Mouse (Mus musculus): ENCODE measurements around the gene Ankrd6. TPM values are rescaled to one million over a fixed set of nuclear protein-coding genes. Genes with fewer than 3 reads are reported as not detected.

The Ankrd6 gene
- total and polyA plus RNA-seq, 2 experiments from 2014 or later = 22.7 to 38.1 TPM

GRCm38 (mm10) chr4:32767471-32767870 lies 183.2 kb downstream of the Ankrd6 start:
- WGBS = 79% methylated on average over 7 of the region's 7 CpGs
- no peak for TF ChIP-seq CTCF (IDR thresholded peaks at IDR 0.05)
- ATAC-seq (ENCODE audit: low FRiP score) (no peak), DNase-seq (ENCODE audit: low spot score) (no peak)
- Histone ChIP-seq H3K27ac (ENCODE audit: low read depth, low read length) (no peak overlapping the region), H3K4me1 (ENCODE audit: insufficient read depth, low read length) (no peaks in the 10 kb centered on the region), H3K9me3 (ENCODE audit: low read length) (no peaks in the 10 kb centered on the region), H3K9ac (replicated peaks; ENCODE audit: low read length, poor library complexity, severe bottlenecking) (no peak overlapping the region), H3K27me3 (ENCODE audit: insufficient read depth, low read length) (no peaks in the 10 kb centered on the region), H3K4me3 (ENCODE audit: low read depth, low read length) (no peak overlapping the region), H3K36me3 (ENCODE audit: insufficient read depth, low read length) (peaks cover 39% of the 10 kb centered on the region), H3K4me2 (ENCODE audit: low read depth, low read length, poor library complexity, severe bottlenecking) (no peak overlapping the region)

- H3K4me2 ChIP-seq (ENCODE audit: low read depth, low read length, poor library complexity, severe bottlenecking) = no peak overlapping the region
- H3K9ac ChIP-seq (replicated peaks; ENCODE audit: low read length, poor library complexity, severe bottlenecking) = no peak overlapping the region
- H3K4me3 ChIP-seq (ENCODE audit: low read depth, low read length) = no peak overlapping the region
- ATAC-seq (ENCODE audit: low FRiP score) (no peak), DNase-seq (ENCODE audit: low spot score) (no peak)
- WGBS = 93% methylated on average over 2 of the region's 2 CpGs
- no peak overlapping the region for H3K27ac ChIP-seq (ENCODE audit: low read depth, low read length)
- TF ChIP-seq CTCF (IDR thresholded peaks at IDR 0.05) = no peak
- H3K9me3 ChIP-seq (ENCODE audit: low read length) = no peaks in the 10 kb centered on the region
- H3K36me3 ChIP-seq (ENCODE audit: insufficient read depth, low read length) = peaks cover 56% of the 10 kb centered on the region
- no peaks in the 10 kb centered on the region for H3K27me3 ChIP-seq (ENCODE audit: insufficient read depth, low read length)
- H3K4me1 ChIP-seq (ENCODE audit: insufficient read depth, low read length) = no peaks in the 10 kb centered on the region
These were observed 193.2 kb downstream of the Ankrd6 start for GRCm38 (mm10) chr4:32757430-32757829.

Other genes starting within 250 kb of the Ankrd6 start
- gene Lyrm2, start 150.6 kb downstream of the Ankrd6 start, total RNA-seq (2014; rRNA removed) = 27.3 and 82.4 TPM in 2 replicates
- gene Lyrm2, start 150.6 kb downstream of the Ankrd6 start, polyA plus RNA-seq (2015; fragmentation: Nextera tagmentation; extraction: Ambion mirVana) = 115 and 117 TPM in 2 replicates
- gene Rragd, start 32.2 kb upstream of the Ankrd6 start, total RNA-seq (2014; rRNA removed) = 52.7 and 54.9 TPM in 2 replicates
- 28.5 and 35.0 TPM in 2 replicates for gene Rragd, start 32.2 kb upstream of the Ankrd6 start, polyA plus RNA-seq (2015; fragmentation: Nextera tagmentation; extraction: Ambion mirVana)
- gene Ube2j1, start 80.6 kb upstream of the Ankrd6 start, total RNA-seq (2014; rRNA removed) = 119 and 126 TPM in 2 replicates
- gene Ube2j1, start 80.6 kb upstream of the Ankrd6 start, polyA plus RNA-seq (2015; fragmentation: Nextera tagmentation; extraction: Ambion mirVana) = 70.1 and 70.3 TPM in 2 replicates
- not detected in 2 replicates for gene Gabrr2, start 112.2 kb upstream of the Ankrd6 start, total RNA-seq (2014; rRNA removed)
- gene Gabrr2, start 112.2 kb upstream of the Ankrd6 start, polyA plus RNA-seq (2015; fragmentation: Nextera tagmentation; extraction: Ambion mirVana) = 0.15 and 0.48 TPM in 2 replicates
- 1.4 and 1.8 TPM in 2 replicates for gene Gabrr1, start 181.7 kb upstream of the Ankrd6 start, total RNA-seq (2014; rRNA removed)
- 1.4 and 1.5 TPM in 2 replicates for gene Gabrr1, start 181.7 kb upstream of the Ankrd6 start, polyA plus RNA-seq (2015; fragmentation: Nextera tagmentation; extraction: Ambion mirVana)
- 7.7 and 9.2 TPM in 2 replicates for gene Pm20d2, start 238.9 kb upstream of the Ankrd6 start, total RNA-seq (2014; rRNA removed)
- 2.9 and 3.6 TPM in 2 replicates for gene Pm20d2, start 238.9 kb upstream of the Ankrd6 start, polyA plus RNA-seq (2015; fragmentation: Nextera tagmentation; extraction: Ambion mirVana)